Mouse (Mus musculus): Measurements from ENCODE around the gene Megf9. TPM values are rescaled to one million over a fixed set of nuclear protein-coding genes. Genes with fewer than 3 reads are reported as not detected.

Gene Megf9
- 3.5 and 5.5 TPM in 2 replicates for polyA plus RNA-seq (2015; fragmentation: Nextera tagmentation; extraction: Ambion mirVana)

DNA sequence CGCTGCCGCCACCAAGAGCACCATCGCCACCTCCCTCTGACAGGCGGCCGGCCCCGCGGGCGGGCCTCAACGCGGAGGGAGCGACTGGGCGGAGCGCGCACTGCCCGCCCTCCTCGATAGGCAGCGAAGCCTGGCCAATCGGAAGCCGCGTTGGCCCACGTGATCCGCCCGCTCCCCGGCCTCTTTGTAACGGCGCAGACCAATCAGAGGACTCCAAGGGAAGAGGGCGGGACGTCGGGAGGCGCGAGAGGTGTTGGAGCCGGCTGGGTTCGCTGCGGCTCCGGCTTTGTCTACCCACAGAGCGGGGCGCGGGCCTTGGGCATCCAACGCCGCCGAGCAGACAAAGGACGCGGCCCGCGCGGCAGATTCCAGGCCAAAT is at the start of gene Megf9:
Gene Megf9, minus strand, starts transcription at position 105 of the 379 bp plus-strand sequence.
- Histone ChIP-seq H3K4me2 (peak within 1 kb of the TSS; percentile 83), H3K36me3 (no peaks in the 10 kb centered on the region), H3K4me1 (replicated peaks) (peaks cover 18% of the 10 kb centered on the region), H3K27ac (peak within 1 kb of the TSS; percentile 94), H3K4me3 (peak within 1 kb of the TSS; percentile 96), H3K9ac (peak within 1 kb of the TSS; percentile 94), H3K27me3 (no peaks in the 10 kb centered on the region), H3K9me3 (replicated peaks) (no peaks in the 10 kb centered on the region)
- WGBS: under 1% methylated on average over 46 of the region's 46 CpGs
- peak; percentile 99 for ATAC-seq (replicated peaks; ENCODE audit: insufficient number of reproducible peaks, insufficient read depth, low FRiP score, low read depth)

DNA sequence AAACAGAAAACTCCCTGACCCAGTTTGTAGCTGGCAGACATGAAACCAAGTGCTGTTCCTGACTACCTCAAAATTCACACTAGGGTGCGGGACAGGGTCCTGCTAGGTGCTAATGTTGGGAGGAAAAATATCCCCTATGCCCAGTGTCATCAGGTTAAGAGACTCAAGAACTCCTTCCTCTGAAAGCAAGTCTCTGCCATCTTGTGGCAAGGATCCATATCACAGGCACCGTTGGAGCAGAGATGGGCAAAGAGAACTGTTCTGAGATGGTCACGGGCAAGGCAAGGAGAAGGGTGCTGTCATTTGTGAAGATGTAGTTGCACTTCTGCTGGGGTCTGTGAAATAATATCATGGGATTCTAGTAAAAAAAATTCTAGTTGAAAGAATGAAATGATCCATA is 44.9 kb upstream of the Megf9 start:
- no peaks in the 10 kb centered on the region for H3K4me1 ChIP-seq (replicated peaks)

DNA sequence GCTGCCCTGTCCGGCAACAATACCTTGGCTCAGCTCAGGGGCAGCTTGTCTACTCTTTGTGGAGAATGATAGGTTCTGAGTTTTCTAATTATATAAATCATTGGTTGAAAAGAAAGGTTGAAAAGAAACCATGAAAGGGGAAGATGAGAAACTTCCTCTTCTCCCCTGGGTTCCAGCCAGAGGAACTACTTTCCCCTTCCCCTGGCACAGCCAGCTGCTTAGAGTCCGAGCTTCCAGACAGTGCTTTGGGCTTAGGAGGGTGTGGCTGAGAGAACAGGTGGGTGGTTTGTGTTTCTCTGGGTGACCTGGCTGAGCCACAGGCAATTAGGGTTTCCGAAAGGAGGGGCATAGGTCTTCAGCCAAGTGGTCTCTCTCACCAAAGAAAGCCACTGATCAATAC is 43.5 kb upstream of the Megf9 start:
- H3K4me2 ChIP-seq: no peak overlapping the region
- no peak overlapping the region for H3K27ac ChIP-seq
- no peaks in the 10 kb centered on the region for H3K36me3 ChIP-seq
- H3K9ac ChIP-seq: no peak overlapping the region
- H3K4me3 ChIP-seq: no peak overlapping the region
- no peaks in the 10 kb centered on the region for H3K4me1 ChIP-seq (replicated peaks)
- 67% methylated on average over 3 of the region's 3 CpGs for WGBS
- no peaks in the 10 kb centered on the region for H3K27me3 ChIP-seq
- no peak for ATAC-seq (replicated peaks; ENCODE audit: insufficient number of reproducible peaks, insufficient read depth, low FRiP score, low read depth)
- no peaks in the 10 kb centered on the region for H3K9me3 ChIP-seq (replicated peaks)

More for the DNA sequence above, 44.9 kb upstream of the Megf9 start:
- no peak overlapping the region for H3K9ac ChIP-seq
- H3K36me3 ChIP-seq: no peaks in the 10 kb centered on the region
- H3K27me3 ChIP-seq: no peaks in the 10 kb centered on the region
- H3K27ac ChIP-seq: no peak overlapping the region
- no peak for ATAC-seq (replicated peaks; ENCODE audit: insufficient number of reproducible peaks, insufficient read depth, low FRiP score, low read depth)
- 42% methylated on average over 3 of the region's 3 CpGs for WGBS
- no peak overlapping the region for H3K4me3 ChIP-seq
- H3K4me2 ChIP-seq: no peak overlapping the region
- no peaks in the 10 kb centered on the region for H3K9me3 ChIP-seq (replicated peaks)

DNA sequence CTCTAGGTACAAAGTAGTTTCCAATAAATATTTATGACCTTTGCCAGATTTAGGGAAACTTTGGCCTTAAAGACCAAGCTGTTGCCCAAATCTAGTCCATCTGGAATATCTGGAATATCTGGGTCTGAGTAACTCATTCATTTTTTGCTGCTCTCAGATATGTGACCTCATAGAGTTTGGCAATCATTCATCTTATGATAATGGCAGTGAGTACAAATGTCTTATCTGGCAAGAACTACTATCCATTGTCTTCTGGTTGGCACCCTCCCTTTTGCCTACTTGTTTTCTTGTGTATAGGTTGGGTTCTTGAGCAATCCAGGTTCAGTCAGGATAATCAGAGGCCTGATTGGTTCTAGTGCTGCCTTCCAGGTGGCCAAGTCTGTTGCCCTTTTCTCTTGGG is 41.3 kb upstream of the Megf9 start:
- no peaks in the 10 kb centered on the region for H3K4me1 ChIP-seq (replicated peaks)
- no peak overlapping the region for H3K4me3 ChIP-seq
- no peak overlapping the region for H3K9ac ChIP-seq
- no peaks in the 10 kb centered on the region for H3K36me3 ChIP-seq
- no peak overlapping the region for H3K4me2 ChIP-seq
- no peak overlapping the region for H3K27ac ChIP-seq
- no peak for ATAC-seq (replicated peaks; ENCODE audit: insufficient number of reproducible peaks, insufficient read depth, low FRiP score, low read depth)
- H3K27me3 ChIP-seq: no peaks in the 10 kb centered on the region
- H3K9me3 ChIP-seq (replicated peaks): no peaks in the 10 kb centered on the region

DNA sequence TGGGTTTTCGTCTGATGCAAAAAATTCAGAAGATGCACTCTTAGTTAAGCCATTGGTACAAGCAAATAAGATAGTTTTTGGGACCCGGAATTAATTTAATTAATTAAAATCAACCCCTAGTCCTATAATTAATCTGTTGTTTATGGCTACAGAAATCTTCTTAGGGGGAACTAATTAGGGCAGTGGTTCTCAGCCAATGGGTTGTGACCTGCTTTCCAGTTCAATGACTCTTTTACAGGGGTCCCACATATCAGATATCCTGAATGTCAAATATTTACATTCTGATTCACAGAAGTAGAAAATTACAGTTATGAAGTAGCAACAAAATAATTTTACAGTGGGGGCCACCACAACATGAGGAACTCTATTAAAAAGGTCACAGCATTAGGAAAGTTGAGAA is 39.1 kb upstream of the Megf9 start:
- H3K4me2 ChIP-seq: no peak overlapping the region
- 92% methylated on average over 2 of the region's 2 CpGs for WGBS
- H3K4me3 ChIP-seq: no peak overlapping the region
- H3K9me3 ChIP-seq (replicated peaks): no peaks in the 10 kb centered on the region
- no peaks in the 10 kb centered on the region for H3K27me3 ChIP-seq
- no peak overlapping the region for H3K27ac ChIP-seq
- ATAC-seq (replicated peaks; ENCODE audit: insufficient number of reproducible peaks, insufficient read depth, low FRiP score, low read depth): no peak
- no peak overlapping the region for H3K9ac ChIP-seq
- H3K36me3 ChIP-seq: no peaks in the 10 kb centered on the region
- H3K4me1 ChIP-seq (replicated peaks): no peaks in the 10 kb centered on the region

DNA sequence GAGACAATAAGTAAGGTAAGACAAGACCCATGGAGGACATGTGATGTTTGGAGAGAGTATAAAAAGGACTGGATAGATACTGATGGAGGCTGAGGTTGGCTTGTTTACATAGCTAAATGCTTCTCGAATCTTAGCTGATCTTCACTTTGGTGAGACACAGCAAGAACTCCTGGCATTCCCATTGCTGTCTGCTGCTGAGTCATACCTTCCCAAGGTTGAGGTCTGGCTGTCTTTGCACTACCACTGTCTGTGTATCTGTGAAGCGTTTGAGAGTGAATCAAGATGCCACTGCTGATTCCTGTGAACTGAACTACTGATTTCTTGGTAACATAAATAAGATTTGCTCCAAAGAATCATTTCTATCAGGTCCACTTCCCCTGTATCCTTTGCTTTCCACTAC is 19.1 kb upstream of the Megf9 start:
- Histone ChIP-seq H3K27me3 (no peaks in the 10 kb centered on the region), H3K4me3 (no peak overlapping the region), H3K9me3 (replicated peaks) (no peaks in the 10 kb centered on the region), H3K9ac (no peak overlapping the region), H3K4me2 (no peak overlapping the region), H3K27ac (no peak overlapping the region), H3K36me3 (no peaks in the 10 kb centered on the region), H3K4me1 (replicated peaks) (no peaks in the 10 kb centered on the region)
- no peak for ATAC-seq (replicated peaks; ENCODE audit: insufficient number of reproducible peaks, insufficient read depth, low FRiP score, low read depth)
- WGBS: 41% methylated on average over 2 of the region's 2 CpGs

DNA sequence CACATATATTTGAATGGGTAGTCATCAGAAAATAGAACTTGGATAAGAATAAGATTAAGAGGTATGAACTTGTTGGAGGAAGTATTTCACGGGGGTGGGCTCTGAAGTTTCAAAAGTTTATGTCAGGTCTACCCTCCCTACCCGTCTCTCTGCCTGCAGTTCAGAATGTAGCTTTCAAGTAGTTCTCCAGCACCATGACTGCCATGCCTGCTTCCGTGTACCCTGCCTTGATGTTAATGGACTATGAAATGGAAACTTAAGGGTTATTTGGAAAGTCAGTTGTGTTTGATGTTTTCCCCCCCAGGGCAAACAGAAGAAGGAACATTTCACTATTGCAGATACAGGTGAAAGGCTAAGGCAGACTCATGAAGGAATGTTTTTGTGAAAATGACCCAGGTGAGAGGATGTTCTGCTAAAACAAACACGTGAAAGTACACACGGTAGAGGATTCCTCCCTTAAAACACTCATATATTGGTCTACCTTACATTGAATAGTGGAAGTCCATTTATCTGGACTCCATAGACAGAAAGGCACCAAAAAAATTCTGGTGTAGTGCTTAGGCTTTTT is 18.5 kb upstream of the Megf9 start:
- Histone ChIP-seq H3K36me3 (no peaks in the 10 kb centered on the region), H3K27me3 (no peaks in the 10 kb centered on the region), H3K27ac (no peak overlapping the region), H3K4me2 (no peak overlapping the region), H3K9me3 (replicated peaks) (no peaks in the 10 kb centered on the region), H3K9ac (no peak overlapping the region), H3K4me1 (replicated peaks) (no peaks in the 10 kb centered on the region), H3K4me3 (no peak overlapping the region)
- WGBS: 73% methylated on average over 5 of the region's 5 CpGs
- no peak for ATAC-seq (replicated peaks; ENCODE audit: insufficient number of reproducible peaks, insufficient read depth, low FRiP score, low read depth)

DNA sequence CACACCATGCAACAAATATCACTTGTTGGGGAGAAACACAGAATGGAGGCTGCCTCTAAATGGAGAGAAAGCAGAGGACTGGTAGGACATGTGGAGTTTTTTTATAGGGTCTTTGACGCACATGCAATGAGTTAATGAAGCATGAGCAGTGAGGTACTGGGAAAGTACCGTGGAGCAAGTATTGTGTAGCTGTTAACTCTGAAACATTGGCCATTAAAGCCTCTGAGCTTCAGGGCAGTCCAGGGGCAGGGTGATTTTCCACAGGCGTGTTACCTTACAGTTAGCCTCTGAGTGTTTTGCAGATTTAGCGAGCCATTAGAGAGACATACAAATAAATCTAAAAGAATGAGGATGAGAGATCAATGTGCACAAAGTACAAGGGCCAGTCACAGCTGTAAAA is 17.3 kb upstream of the Megf9 start:
- no peak overlapping the region for H3K4me3 ChIP-seq
- no peaks in the 10 kb centered on the region for H3K27me3 ChIP-seq
- H3K4me2 ChIP-seq: no peak overlapping the region
- 81% methylated on average over 4 of the region's 4 CpGs for WGBS
- H3K9me3 ChIP-seq (replicated peaks): no peaks in the 10 kb centered on the region
- H3K27ac ChIP-seq: no peak overlapping the region
- no peaks in the 10 kb centered on the region for H3K4me1 ChIP-seq (replicated peaks)
- no peaks in the 10 kb centered on the region for H3K36me3 ChIP-seq
- H3K9ac ChIP-seq: no peak overlapping the region
- ATAC-seq (replicated peaks; ENCODE audit: insufficient number of reproducible peaks, insufficient read depth, low FRiP score, low read depth): no peak

DNA sequence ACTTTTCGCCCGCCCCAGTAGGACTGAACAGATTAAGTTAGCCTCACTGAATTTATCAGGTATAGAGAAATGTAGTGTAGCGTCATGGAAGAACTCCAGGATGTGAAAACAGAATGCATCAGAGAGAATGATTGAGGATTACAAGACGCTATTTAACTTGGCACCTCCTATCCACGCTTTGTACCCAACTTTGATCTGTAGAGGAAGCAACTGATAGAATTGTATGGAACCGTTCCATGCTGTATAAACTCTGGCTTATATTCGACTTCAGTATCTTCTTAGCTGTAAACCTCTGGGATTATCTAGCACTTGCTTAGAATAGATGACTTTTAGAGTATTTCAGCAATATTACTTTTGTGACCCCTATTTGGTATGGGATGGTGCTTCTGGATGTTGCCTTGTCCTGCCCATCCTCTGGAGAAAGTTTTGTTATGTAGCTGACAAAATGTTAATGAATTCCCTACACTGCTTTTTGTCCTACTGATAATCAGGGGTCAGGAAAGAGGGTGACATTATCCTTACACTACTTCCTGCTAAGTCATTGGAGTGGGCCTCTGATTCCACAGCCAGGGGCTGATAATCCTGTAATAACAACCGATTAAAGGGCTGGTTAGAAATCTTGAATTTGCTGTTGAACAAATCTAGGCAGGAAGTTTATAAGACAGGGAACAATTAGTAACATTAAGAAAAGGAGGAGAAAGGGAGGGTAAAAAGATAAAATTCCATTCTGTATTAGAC is 12.8 kb upstream of the Megf9 start:
- Histone ChIP-seq H3K27me3 (no peaks in the 10 kb centered on the region), H3K27ac (no peak overlapping the region), H3K9me3 (replicated peaks) (no peaks in the 10 kb centered on the region), H3K4me1 (replicated peaks) (no peaks in the 10 kb centered on the region), H3K36me3 (no peaks in the 10 kb centered on the region), H3K4me3 (no peak overlapping the region), H3K9ac (no peak overlapping the region), H3K4me2 (no peak overlapping the region)
- 56% methylated on average over 8 of the region's 8 CpGs for WGBS
- no peak; the same call in 1 of the 2 replicates for ATAC-seq (replicated peaks; ENCODE audit: insufficient number of reproducible peaks, insufficient read depth, low FRiP score, low read depth)

DNA sequence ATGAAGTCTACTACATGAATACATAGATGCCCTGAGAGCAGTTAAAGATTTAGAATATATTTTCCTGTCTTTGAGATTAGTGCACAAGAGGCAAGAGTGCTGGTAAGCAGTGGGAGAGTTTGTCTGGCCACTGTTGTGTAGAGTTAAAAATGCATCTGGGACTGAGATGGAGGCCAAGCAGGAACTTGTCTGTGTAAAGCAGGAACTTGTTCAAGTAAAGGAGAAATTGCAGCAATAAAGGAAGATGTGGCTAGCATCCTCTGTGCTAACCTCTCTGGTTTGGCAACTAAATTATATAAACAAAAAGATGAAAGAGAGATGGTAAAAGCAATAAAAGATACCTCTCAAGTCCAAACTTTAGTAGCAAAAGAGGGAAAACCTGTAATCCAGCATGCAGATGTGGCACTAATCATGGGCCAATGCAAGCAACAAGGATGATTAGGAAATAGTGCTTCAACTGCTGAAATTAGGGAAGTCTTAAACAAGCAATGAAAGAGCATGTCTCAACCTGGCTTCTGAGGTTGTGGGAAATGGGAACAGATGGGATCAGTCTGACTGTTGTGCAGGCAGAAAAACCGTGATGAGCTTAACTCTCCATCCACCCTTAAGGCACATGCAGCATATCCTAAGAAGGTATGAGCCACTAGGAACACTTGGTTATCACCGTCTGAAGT is 11.2 kb upstream of the Megf9 start:
- H3K4me2 ChIP-seq: no peak overlapping the region
- H3K9ac ChIP-seq: no peak overlapping the region
- WGBS: 55% methylated on average over 2 of the region's 2 CpGs
- no peaks in the 10 kb centered on the region for H3K27me3 ChIP-seq
- no peak for ATAC-seq (replicated peaks; ENCODE audit: insufficient number of reproducible peaks, insufficient read depth, low FRiP score, low read depth)
- no peaks in the 10 kb centered on the region for H3K9me3 ChIP-seq (replicated peaks)
- no peaks in the 10 kb centered on the region for H3K36me3 ChIP-seq
- H3K4me1 ChIP-seq (replicated peaks): no peaks in the 10 kb centered on the region
- H3K4me3 ChIP-seq: no peak overlapping the region
- no peak overlapping the region for H3K27ac ChIP-seq

DNA sequence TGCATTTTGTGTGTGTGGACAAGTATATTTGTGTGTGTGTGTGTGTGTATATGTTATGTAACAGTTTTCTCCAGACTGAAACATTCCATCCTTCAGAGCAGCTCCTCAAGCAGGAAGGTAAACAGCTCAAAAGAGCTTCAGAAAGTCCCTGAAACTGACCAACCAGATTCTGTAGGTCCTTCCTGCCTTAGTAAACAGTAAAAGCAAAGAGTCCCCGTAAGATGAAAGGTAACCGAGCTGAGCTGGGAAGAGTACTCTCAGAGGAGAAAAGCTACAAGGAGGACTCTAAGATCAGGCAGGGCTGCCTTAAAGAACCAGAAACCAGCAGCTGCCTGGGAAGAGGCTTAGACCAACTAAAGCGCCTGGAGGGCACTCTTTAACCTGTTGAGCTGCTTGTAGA is 9.6 kb upstream of the Megf9 start:
- Histone ChIP-seq H3K36me3 (no peaks in the 10 kb centered on the region), H3K27me3 (no peaks in the 10 kb centered on the region), H3K4me2 (no peak overlapping the region), H3K9me3 (replicated peaks) (no peaks in the 10 kb centered on the region), H3K9ac (no peak overlapping the region), H3K4me1 (replicated peaks) (no peaks in the 10 kb centered on the region), H3K27ac (no peak overlapping the region), H3K4me3 (no peak overlapping the region)
- ATAC-seq (replicated peaks; ENCODE audit: insufficient number of reproducible peaks, insufficient read depth, low FRiP score, low read depth): no peak
- WGBS: 73% methylated on average over 3 of the region's 3 CpGs

DNA sequence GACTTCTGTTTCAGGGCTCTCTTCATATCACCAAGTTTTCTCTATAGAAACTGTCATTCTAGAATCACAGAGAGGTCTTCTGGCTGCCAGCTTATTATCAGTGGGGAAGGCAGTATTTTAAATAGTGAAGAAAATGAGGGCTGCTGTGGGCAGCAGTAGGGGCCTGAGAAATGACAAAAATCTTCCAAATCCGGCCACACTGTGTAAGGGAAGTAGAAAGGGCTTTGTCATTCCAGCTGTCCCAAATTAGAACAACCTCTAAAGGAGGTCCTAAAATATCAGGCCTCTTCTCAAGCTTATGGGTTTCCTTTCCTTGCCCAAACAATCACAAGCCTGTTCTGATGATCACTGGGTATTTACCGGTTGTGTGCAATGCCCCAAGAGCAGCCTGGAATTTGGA is 7.6 kb upstream of the Megf9 start:
- H3K4me3 ChIP-seq: no peak overlapping the region
- 23% methylated on average over 2 of the region's 2 CpGs for WGBS
- no peak for ATAC-seq (replicated peaks; ENCODE audit: insufficient number of reproducible peaks, insufficient read depth, low FRiP score, low read depth)
- H3K36me3 ChIP-seq: no peaks in the 10 kb centered on the region
- no peak overlapping the region for H3K9ac ChIP-seq
- H3K9me3 ChIP-seq (replicated peaks): no peaks in the 10 kb centered on the region
- no peaks in the 10 kb centered on the region for H3K27me3 ChIP-seq
- H3K27ac ChIP-seq: no peak overlapping the region
- no peak overlapping the region for H3K4me2 ChIP-seq
- no peaks in the 10 kb centered on the region for H3K4me1 ChIP-seq (replicated peaks)
